16 mouse cellular contexts compared by ENCODE assay signal in the genomic region with DNA sequence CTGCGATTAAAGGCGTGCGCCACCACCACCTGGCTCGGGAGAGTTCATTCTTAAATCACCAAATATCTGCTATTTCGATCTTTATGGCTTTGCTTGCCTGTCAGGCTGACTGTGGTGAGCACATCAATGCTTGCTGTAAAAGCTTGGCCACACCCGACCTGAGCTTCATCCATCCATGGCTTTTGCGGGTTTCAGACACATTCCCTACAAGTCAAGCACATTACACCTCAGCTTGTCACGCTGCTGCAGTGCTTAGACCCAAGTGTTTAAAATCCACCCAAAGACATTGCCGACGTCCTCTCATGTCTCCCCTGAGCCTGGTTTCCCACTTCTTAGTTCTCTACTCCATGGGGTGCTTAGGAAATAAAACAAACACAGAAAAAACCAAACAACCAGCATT.
"Had no signal": no experiment of that assay in that cellular context is flagged by ENCODE, and none has a peak within 500 bp of the region (broad histone marks: within the 10 kb centered on the region; RNA-seq: fewer than 3 reads in every experiment).

No protein-coding gene starts in this region.

- H3K9ac ChIP-seq: neural tube, embryonic 13.5 days; neural tube, embryonic 15.5 days; stomach, embryonic 15.5 days had no signal

- H3K9me3 ChIP-seq: neural tube, embryonic 13.5 days; neural tube, embryonic 15.5 days; stomach, embryonic 15.5 days had no signal

- H3K4me2 ChIP-seq: neural tube, embryonic 13.5 days; neural tube, embryonic 15.5 days; stomach, embryonic 15.5 days had no signal

- H3K4me1 ChIP-seq: stomach, embryonic 15.5 days had no signal

- H3K27me3 ChIP-seq: neural tube, embryonic 13.5 days; neural tube, embryonic 15.5 days; stomach, embryonic 15.5 days had no signal

- H3K36me3 ChIP-seq: neural tube, embryonic 13.5 days; neural tube, embryonic 15.5 days; stomach, embryonic 15.5 days had no signal

- DNase-seq: retina, postnatal 1 day; right cerebral cortex, adult 18-20 months; right cerebral cortex, postnatal 14 days; right cerebral cortex, postnatal 25 days; right cerebral cortex, postnatal 4 days; spleen, adult 18-20 months; thymus, adult 18-20 months; thymus, adult 2 months; thymus, postnatal 14 days; thymus, postnatal 25 days; thymus, postnatal 36 days; thymus, postnatal 4 days had no signal

- H3K4me3 ChIP-seq: neural tube, embryonic 13.5 days; neural tube, embryonic 15.5 days; stomach, embryonic 15.5 days had no signal

- H3K27ac ChIP-seq: neural tube, embryonic 13.5 days; neural tube, embryonic 15.5 days; stomach, embryonic 15.5 days; stomach, postnatal 0 days had no signal
